8 mouse cellular contexts compared by ENCODE assay signal in genomic region chr19:43311125-43311524, GRCm38 (mm10).
DNase-seq lines count a peak whose midpoint lies in the region; ATAC-seq and TF ChIP-seq lines count a peak whose summit lies in the region.

No protein-coding gene starts in this region.

- 0 out of 2 replicates have a peak, but pooled peaks cover 5% of the 10 kb centered on the region for H3K9me3 ChIP-seq in hindbrain, embryonic 14.5 days (ENCODE audit: control insufficient read depth, low read length)
- peaks cover 3% of the 10 kb centered on the region; the same call in 1 of the 2 replicates for H3K9me3 ChIP-seq in hindbrain, embryonic 12.5 days (replicated peaks)
- no peaks in the 10 kb centered on the region for H3K9me3 ChIP-seq in CH12.LX (replicated peaks; ENCODE audit: low read length)
- no peaks in the 10 kb centered on the region for H3K9me3 ChIP-seq in limb, embryonic 10.5 days (replicated peaks)
- no peaks in the 10 kb centered on the region for H3K9me3 ChIP-seq in forebrain, embryonic 15.5 days

- TF ChIP-seq RAD21 in CH12.LX (IDR thresholded peaks at IDR 0.05; ENCODE audit: low read depth, low read length) = peak; percentile 70

- H3K4me1 ChIP-seq in hindbrain, embryonic 14.5 days (replicated peaks; ENCODE audit: control insufficient read depth, insufficient read depth, low read length) = no peaks in the 10 kb centered on the region
- no peaks in the 10 kb centered on the region for H3K4me1 ChIP-seq in hindbrain, embryonic 12.5 days
- H3K4me1 ChIP-seq in CH12.LX (ENCODE audit: control insufficient read depth in 1 of 2, insufficient read depth in 2 of 2) = no peaks in the 10 kb centered on the region
- H3K4me1 ChIP-seq in limb, embryonic 10.5 days = no peaks in the 10 kb centered on the region
- no peaks in the 10 kb centered on the region for H3K4me1 ChIP-seq in forebrain, embryonic 15.5 days

- no peak overlapping the region for H3K4me3 ChIP-seq in hindbrain, embryonic 14.5 days (replicated peaks; ENCODE audit: low read length)
- no peak overlapping the region for H3K4me3 ChIP-seq in hindbrain, embryonic 12.5 days
- no peak overlapping the region for H3K4me3 ChIP-seq in CH12.LX (replicated peaks in 1 of 3; ENCODE audit: low read depth in 2 of 3, low read length in 2 of 3, poor library complexity in 1 of 3)
- H3K4me3 ChIP-seq in limb, embryonic 10.5 days = no peak overlapping the region
- no peak overlapping the region for H3K4me3 ChIP-seq in forebrain, embryonic 15.5 days

- no peak for TF ChIP-seq POLR2A in CH12.LX (IDR thresholded peaks at IDR 0.05; ENCODE audit: low read depth, low read length)

- no peak for ATAC-seq in hindbrain, embryonic 14.5 days (ENCODE audit: low FRiP score)
- no peak for ATAC-seq in hindbrain, embryonic 12.5 days (ENCODE audit: low FRiP score)
- no peak for ATAC-seq in CD4-positive, CD25-positive, alpha-beta regulatory T cell, adult 4 months
- no peak for ATAC-seq in forebrain, embryonic 15.5 days (replicated peaks)

- no peak overlapping the region for H3K27ac ChIP-seq in hindbrain, embryonic 14.5 days
- no peak overlapping the region for H3K27ac ChIP-seq in hindbrain, embryonic 12.5 days
- no peak overlapping the region for H3K27ac ChIP-seq in CH12.LX (ENCODE audit: insufficient read depth, low read depth)
- no peak overlapping the region for H3K27ac ChIP-seq in limb, embryonic 10.5 days
- H3K27ac ChIP-seq in forebrain, embryonic 15.5 days (replicated peaks) = no peak overlapping the region

- H3K4me2 ChIP-seq in hindbrain, embryonic 14.5 days (replicated peaks) = no peak overlapping the region
- H3K4me2 ChIP-seq in hindbrain, embryonic 12.5 days (replicated peaks) = no peak overlapping the region
- H3K4me2 ChIP-seq in CH12.LX (ENCODE audit: insufficient read depth, low read depth, poor library complexity, severe bottlenecking) = no peak overlapping the region
- no peak overlapping the region for H3K4me2 ChIP-seq in forebrain, embryonic 15.5 days (replicated peaks)

- H3K79me2 ChIP-seq in CH12.LX (replicated peaks; ENCODE audit: control insufficient read depth, extremely low read depth, insufficient read depth, poor library complexity, severe bottlenecking) = no peaks in the 10 kb centered on the region

- TF ChIP-seq EP300 in CH12.LX (IDR thresholded peaks at IDR 0.05; ENCODE audit: low read length) = no peak

- dilution Hi-C loops in CH12.LX (cut with MboI; ENCODE audit: extremely low pct_ligation_motif_present, extremely low pct_unique_long_range_greater_than_20kb, low sequenced_read_pairs) = no loop called here

- no peaks in the 10 kb centered on the region for H3K36me3 ChIP-seq in hindbrain, embryonic 14.5 days (replicated peaks; ENCODE audit: control insufficient read depth, insufficient read depth)
- H3K36me3 ChIP-seq in hindbrain, embryonic 12.5 days = no peaks in the 10 kb centered on the region
- H3K36me3 ChIP-seq in CH12.LX (replicated peaks in 1 of 2; ENCODE audit: control insufficient read depth in 1 of 2, insufficient read depth in 1 of 2, low read length in 1 of 2) = no peaks in the 10 kb centered on the region
- H3K36me3 ChIP-seq in limb, embryonic 10.5 days = no peaks in the 10 kb centered on the region
- H3K36me3 ChIP-seq in forebrain, embryonic 15.5 days = no peaks in the 10 kb centered on the region

- DNase-seq in hindbrain, embryonic 14.5 days (ENCODE audit: low spot score) = peak; percentile 51
- DNase-seq in CH12.LX (ENCODE audit: extremely low read depth) = peak; percentile 23
- peak; percentile 47 for DNase-seq in adrenal gland, postnatal 10 days
- peak; percentile 44 for DNase-seq in heart, postnatal 4 days
- peak; percentile 37 for DNase-seq in limb, embryonic 10.5 days (ENCODE audit: low spot score)

- H3K9ac ChIP-seq in hindbrain, embryonic 14.5 days = no peak overlapping the region
- no peak overlapping the region for H3K9ac ChIP-seq in hindbrain, embryonic 12.5 days
- no peak overlapping the region for H3K9ac ChIP-seq in CH12.LX (ENCODE audit: insufficient read depth, low read depth)
- H3K9ac ChIP-seq in forebrain, embryonic 15.5 days (replicated peaks) = no peak overlapping the region

- in situ Hi-C loops in CH12.LX (cut with MboI; ENCODE audit: low pct_ligation_motif_present, low pct_unique_long_range_greater_than_20kb, low sequenced_read_pairs) = loop anchor here (25.0 kb wide), 1 partner anchor 274 kb away; no protein-coding TSS in a partner anchor

- peak in 1 of 2 experiments; percentile 73; a peak in 2 of 4 replicates for TF ChIP-seq CTCF in CH12.LX (conservative IDR thresholded peaks at IDR 0.05 in 1 of 2, IDR thresholded peaks at IDR 0.05 in 1 of 2; ENCODE audit: low read depth in 2 of 2, low read length in 2 of 2)

- H3K27me3 ChIP-seq in hindbrain, embryonic 14.5 days (ENCODE audit: control insufficient read depth, insufficient read depth, low read length) = no peaks in the 10 kb centered on the region
- no peaks in the 10 kb centered on the region for H3K27me3 ChIP-seq in hindbrain, embryonic 12.5 days
- no peaks in the 10 kb centered on the region for H3K27me3 ChIP-seq in CH12.LX (replicated peaks)
- H3K27me3 ChIP-seq in limb, embryonic 10.5 days (ENCODE audit: low read depth, poor library complexity, severe bottlenecking) = no peaks in the 10 kb centered on the region
- no peaks in the 10 kb centered on the region for H3K27me3 ChIP-seq in forebrain, embryonic 15.5 days

TF ChIP-seq in CH12.LX, 34 proteins besides CTCF, POLR2A, EP300 and RAD21:
- TF ChIP-seq NRF1 (IDR thresholded peaks at IDR 0.05; ENCODE audit: low read depth, low read length) (no peak), ZC3H11A (IDR thresholded peaks at IDR 0.05; ENCODE audit: low read depth, low read length) (peak; percentile 6; the same call in 1 of the 2 replicates), SMC3 (IDR thresholded peaks at IDR 0.05; ENCODE audit: low read depth, low read length) (peak; percentile 69), ELF1 (IDR thresholded peaks at IDR 0.05; ENCODE audit: low read depth, low read length) (no peak)
